Mouse (Mus musculus): ENCODE measurements around the gene Tmem222. TPM values are rescaled to one million over a fixed set of nuclear protein-coding genes. Genes with fewer than 3 reads are reported as not detected.
A peak's percentile ranks its signal among the peaks of the same experiment; 100 is the strongest.

Gene Tmem222
- polyA plus RNA-seq, 1 experiment from 2014 or later, result 82.0 TPM

DNA sequence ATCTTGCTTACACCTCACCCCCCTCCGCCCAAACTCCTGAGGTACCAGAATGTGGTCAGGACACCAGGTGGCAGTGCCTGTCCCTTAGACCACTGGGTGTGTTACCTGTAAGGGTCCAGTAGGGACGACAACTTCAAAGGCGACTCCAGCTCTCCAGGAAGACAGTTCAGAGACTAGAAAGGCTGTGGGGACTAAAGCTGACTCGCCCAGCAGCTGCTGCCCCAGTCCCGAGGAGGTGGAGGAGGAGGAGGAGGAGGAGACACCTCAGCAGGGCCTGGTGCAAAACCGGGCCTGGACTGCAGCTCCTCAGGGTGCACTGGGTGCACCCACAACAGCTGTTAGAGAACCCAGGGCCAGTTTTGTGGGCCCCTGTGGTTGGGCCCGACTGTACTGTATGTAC lies 14.7 kb downstream of the Tmem222 start, which contains the start of gene Sytl1:
Gene Sytl1 (minus strand): TSS at position 232 of the 400 bp plus-strand sequence.
- peaks cover 30% of the 10 kb centered on the region for H3K36me3 ChIP-seq (ENCODE audit: control insufficient read depth, insufficient read depth, low read length)
- H3K27ac ChIP-seq (ENCODE audit: low read depth, low read length), result no peak within 1 kb of the TSS
- no peak within 1 kb of the TSS for H3K4me2 ChIP-seq
- DNase-seq (ENCODE audit: low spot score, missing footprints) (peak; percentile 68), ATAC-seq (ENCODE audit: low FRiP score) (no peak)
- H3K4me1 ChIP-seq (ENCODE audit: control insufficient read depth, insufficient read depth, low read length), result no peaks in the 10 kb centered on the region
- H3K27me3 ChIP-seq (ENCODE audit: control insufficient read depth, insufficient read depth, low read length), result no peaks in the 10 kb centered on the region
- H3K9ac ChIP-seq (ENCODE audit: low read length), result no peak within 1 kb of the TSS
- H3K4me3 ChIP-seq (ENCODE audit: low read depth, low read length), result no peak within 1 kb of the TSS
- WGBS, result 52% methylated on average over 7 of the region's 7 CpGs
- H3K9me3 ChIP-seq (ENCODE audit: control insufficient read depth, low read length), result peaks cover 3% of the 10 kb centered on the region; the same call in 1 of the 2 replicates

DNA sequence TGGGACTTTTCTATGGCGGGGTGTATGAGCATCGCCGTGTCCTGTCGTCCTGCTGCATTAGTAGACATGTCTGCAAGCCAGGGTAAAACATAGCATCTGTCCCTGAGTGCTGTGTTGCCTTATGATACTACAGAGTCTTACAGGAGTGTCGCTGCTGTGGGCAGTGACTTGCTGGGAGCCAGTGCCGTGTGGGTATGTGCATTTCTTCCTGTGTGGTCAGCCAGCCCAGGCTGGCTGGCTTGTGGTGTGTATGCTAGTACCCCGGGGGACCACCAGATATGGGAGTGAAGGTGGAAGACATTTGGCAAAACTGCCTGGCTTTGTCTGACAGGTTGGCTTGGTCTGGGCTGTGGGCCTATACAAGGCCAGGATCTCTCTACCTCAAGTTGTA lies 15.2 kb downstream of the Tmem222 start:
- Histone ChIP-seq H3K4me1 (ENCODE audit: control insufficient read depth, insufficient read depth, low read length) (no peaks in the 10 kb centered on the region), H3K27ac (ENCODE audit: low read depth, low read length) (no peak overlapping the region), H3K9ac (ENCODE audit: low read length) (no peak overlapping the region), H3K4me3 (ENCODE audit: low read depth, low read length) (no peak overlapping the region), H3K4me2 (no peak overlapping the region), H3K27me3 (ENCODE audit: control insufficient read depth, insufficient read depth, low read length) (peaks cover under 1% of the 10 kb centered on the region; the same call in 1 of the 2 replicates), H3K36me3 (ENCODE audit: control insufficient read depth, insufficient read depth, low read length) (peaks cover 26% of the 10 kb centered on the region), H3K9me3 (ENCODE audit: control insufficient read depth, low read length) (peaks cover 3% of the 10 kb centered on the region; the same call in 1 of the 2 replicates)
- ATAC-seq (ENCODE audit: low FRiP score) (no peak), DNase-seq (ENCODE audit: low spot score, missing footprints) (peak; percentile 71)
- WGBS, result 77% methylated on average over 7 of the region's 7 CpGs

DNA sequence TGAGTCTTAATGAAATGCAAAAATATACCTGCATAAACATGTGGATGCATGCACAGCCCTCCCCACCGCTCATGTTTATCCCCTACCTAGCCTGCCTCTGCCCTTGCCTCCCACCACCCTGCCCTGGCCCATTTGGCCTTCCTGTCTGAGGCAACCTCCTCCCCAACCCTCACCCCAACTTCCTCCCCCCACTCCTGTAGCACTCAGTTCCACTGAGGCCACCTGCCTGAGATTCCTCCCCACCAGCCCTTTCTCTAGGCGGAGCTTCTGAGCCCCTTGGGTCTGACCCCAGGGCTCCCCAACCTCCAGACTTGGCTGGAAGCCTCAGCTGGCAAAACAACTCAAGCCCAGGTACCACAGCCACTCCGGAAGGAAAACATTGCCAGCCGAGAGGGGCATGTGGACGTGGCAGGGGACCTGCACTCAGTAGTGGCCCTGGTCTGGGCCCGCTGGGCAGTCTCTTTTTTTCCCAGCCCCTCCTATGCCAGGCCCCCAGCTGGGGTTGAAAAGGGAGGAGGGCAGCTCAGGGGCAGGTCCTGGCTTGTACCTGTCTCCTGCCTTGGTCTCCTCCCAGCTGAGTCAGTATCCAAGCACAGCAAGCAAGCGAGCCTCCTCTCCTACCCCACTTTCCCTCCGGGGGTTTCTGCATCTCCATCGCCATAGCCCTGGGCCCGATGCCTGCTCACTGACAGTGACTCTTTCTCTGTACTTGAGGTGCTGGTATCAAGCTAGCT lies 15.8 kb downstream of the Tmem222 start:
- Histone ChIP-seq H3K4me1 (ENCODE audit: control insufficient read depth, insufficient read depth, low read length) (no peaks in the 10 kb centered on the region), H3K27ac (ENCODE audit: low read depth, low read length) (no peak overlapping the region), H3K27me3 (ENCODE audit: control insufficient read depth, insufficient read depth, low read length) (peaks cover 3% of the 10 kb centered on the region; the same call in 1 of the 2 replicates), H3K4me3 (ENCODE audit: low read depth, low read length) (no peak overlapping the region), H3K9ac (ENCODE audit: low read length) (no peak overlapping the region), H3K36me3 (ENCODE audit: control insufficient read depth, insufficient read depth, low read length) (peaks cover 24% of the 10 kb centered on the region), H3K4me2 (no peak overlapping the region), H3K9me3 (ENCODE audit: control insufficient read depth, low read length) (peaks cover 3% of the 10 kb centered on the region; the same call in 1 of the 2 replicates)
- DNase-seq (ENCODE audit: low spot score, missing footprints) (no peak), ATAC-seq (ENCODE audit: low FRiP score) (no peak)
- WGBS, result 49% methylated on average over 10 of the region's 10 CpGs

DNA sequence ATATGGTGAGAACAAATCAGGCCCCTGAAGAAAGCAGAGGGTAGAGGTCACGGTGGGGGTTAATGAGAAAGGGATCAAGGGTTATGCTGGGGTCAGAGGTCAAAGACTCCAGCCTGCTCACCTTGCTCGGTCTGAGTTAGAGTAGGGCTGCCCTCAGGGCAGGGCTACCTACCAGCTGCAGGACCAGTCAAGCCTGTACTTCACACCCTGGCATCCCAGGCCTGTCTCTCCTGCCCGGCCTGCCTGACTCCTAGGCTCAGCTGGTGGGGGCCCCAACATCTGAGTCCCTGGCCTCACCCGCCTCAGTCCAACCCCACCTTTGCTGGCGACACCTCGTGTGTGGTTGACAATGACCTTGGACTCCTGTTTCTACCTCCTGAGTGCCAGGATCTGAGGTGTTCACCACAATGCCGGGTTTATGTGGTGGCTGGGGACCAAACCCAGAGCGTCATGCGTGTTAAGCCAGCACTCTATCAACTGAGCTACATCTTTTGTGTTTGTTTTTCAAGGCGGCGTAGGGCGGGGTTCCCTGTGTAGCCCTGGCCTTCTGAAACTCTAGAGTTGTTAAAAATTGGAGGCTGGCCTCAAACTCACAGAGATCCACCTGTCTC lies 19.7 kb downstream of the Tmem222 start:
- H3K9ac ChIP-seq (ENCODE audit: low read length), result no peak overlapping the region
- DNase-seq (ENCODE audit: low spot score, missing footprints) (no peak), ATAC-seq (ENCODE audit: low FRiP score) (no peak)
- no peak overlapping the region for H3K4me3 ChIP-seq (ENCODE audit: low read depth, low read length)
- H3K27ac ChIP-seq (ENCODE audit: low read depth, low read length), result no peak overlapping the region
- no peak overlapping the region for H3K4me2 ChIP-seq
- H3K4me1 ChIP-seq (ENCODE audit: control insufficient read depth, insufficient read depth, low read length), result no peaks in the 10 kb centered on the region
- H3K9me3 ChIP-seq (ENCODE audit: control insufficient read depth, low read length), result no peaks in the 10 kb centered on the region
- WGBS, result 81% methylated on average over 12 of the region's 12 CpGs
- H3K27me3 ChIP-seq (ENCODE audit: control insufficient read depth, insufficient read depth, low read length), result peaks cover 10% of the 10 kb centered on the region; the same call in 1 of the 2 replicates
- no peaks in the 10 kb centered on the region for H3K36me3 ChIP-seq (ENCODE audit: control insufficient read depth, insufficient read depth, low read length)

DNA sequence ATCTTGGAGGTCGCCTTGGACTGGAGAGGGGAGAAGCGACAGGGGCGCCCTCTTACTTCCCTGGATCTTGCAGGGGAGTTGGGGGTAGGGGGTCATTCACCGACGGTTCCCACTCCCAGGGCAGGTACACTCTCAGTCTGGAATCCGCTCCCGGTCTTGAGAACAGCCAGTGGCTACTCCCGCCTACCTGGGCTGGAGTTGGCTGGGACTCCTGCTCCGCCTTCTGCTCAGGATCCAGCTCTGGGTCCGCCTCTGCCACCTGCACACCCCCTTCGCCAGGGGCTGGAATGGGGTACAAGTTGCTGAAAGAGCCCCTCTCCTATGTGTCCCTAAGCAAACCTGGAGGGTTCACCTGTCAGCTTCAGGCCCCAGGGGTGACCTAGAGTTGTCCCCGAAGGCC lies 20.4 kb downstream of the Tmem222 start:
- DNase-seq (ENCODE audit: low spot score, missing footprints) (no peak), ATAC-seq (ENCODE audit: low FRiP score) (no peak)
- Histone ChIP-seq H3K27ac (ENCODE audit: low read depth, low read length) (no peak overlapping the region), H3K4me1 (ENCODE audit: control insufficient read depth, insufficient read depth, low read length) (no peaks in the 10 kb centered on the region), H3K4me2 (no peak overlapping the region), H3K9ac (ENCODE audit: low read length) (no peak overlapping the region), H3K4me3 (ENCODE audit: low read depth, low read length) (no peak overlapping the region), H3K36me3 (ENCODE audit: control insufficient read depth, insufficient read depth, low read length) (no peaks in the 10 kb centered on the region), H3K9me3 (ENCODE audit: control insufficient read depth, low read length) (no peaks in the 10 kb centered on the region), H3K27me3 (ENCODE audit: control insufficient read depth, insufficient read depth, low read length) (peaks cover 14% of the 10 kb centered on the region)
- 28% methylated on average over 12 of the region's 12 CpGs for WGBS

DNA sequence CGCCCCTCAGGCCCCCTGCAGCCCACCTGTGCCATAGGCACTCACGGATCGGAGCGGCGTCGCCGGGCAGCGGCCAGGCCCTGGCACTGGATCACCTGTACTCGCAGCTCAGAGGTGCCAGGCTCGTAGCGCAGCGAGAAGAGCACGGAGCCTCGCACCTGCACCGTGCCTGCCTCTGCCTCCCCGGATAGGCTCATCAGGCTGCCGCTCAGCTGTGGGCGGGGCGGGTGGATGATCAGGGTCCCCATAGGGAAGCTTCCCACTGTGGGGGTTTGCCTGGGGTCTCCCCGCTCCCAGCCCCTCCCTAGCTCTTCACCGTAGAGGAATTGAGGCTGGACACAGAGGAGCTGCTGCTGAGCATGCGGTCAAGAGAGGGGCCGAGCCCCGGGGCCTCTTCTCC lies 20.8 kb downstream of the Tmem222 start:
- no peak for DNase-seq (ENCODE audit: low spot score, missing footprints)
- Histone ChIP-seq H3K27me3 (ENCODE audit: control insufficient read depth, insufficient read depth, low read length) (peaks cover 18% of the 10 kb centered on the region), H3K4me2 (no peak overlapping the region), H3K4me1 (ENCODE audit: control insufficient read depth, insufficient read depth, low read length) (no peaks in the 10 kb centered on the region), H3K27ac (ENCODE audit: low read depth, low read length) (no peak overlapping the region), H3K4me3 (ENCODE audit: low read depth, low read length) (no peak overlapping the region), H3K9me3 (ENCODE audit: control insufficient read depth, low read length) (no peaks in the 10 kb centered on the region), H3K36me3 (ENCODE audit: control insufficient read depth, insufficient read depth, low read length) (no peaks in the 10 kb centered on the region), H3K9ac (ENCODE audit: low read length) (no peak overlapping the region)
- WGBS, result 16% methylated on average over 24 of the region's 24 CpGs
- no peak for ATAC-seq (ENCODE audit: low FRiP score)

DNA sequence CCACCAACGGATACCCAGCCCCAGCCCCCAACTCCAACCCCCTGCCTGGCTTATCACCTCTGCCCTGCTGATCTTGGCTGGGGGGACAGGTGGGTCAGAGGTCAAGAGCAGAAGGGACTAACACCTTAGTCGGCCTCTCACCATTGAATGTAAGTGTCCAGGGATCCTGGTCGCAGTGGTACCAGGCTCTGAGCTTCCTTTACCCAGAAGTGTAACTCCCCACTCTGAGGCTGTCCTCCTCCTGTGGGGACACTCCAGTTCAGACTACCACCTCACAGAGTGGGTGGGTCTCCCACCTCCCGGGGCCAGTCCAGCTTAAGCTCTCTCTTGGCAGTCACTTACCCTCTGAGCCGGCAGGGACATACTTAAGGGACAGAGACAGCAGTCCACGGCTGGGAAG lies 22.2 kb downstream of the Tmem222 start:
- peak; percentile 53 for DNase-seq (ENCODE audit: low spot score, missing footprints)
- Histone ChIP-seq H3K4me1 (ENCODE audit: control insufficient read depth, insufficient read depth, low read length) (peaks cover 10% of the 10 kb centered on the region), H3K4me3 (ENCODE audit: low read depth, low read length) (no peak overlapping the region), H3K9me3 (ENCODE audit: control insufficient read depth, low read length) (no peaks in the 10 kb centered on the region), H3K36me3 (ENCODE audit: control insufficient read depth, insufficient read depth, low read length) (no peaks in the 10 kb centered on the region), H3K27me3 (ENCODE audit: control insufficient read depth, insufficient read depth, low read length) (peaks cover 32% of the 10 kb centered on the region), H3K27ac (ENCODE audit: low read depth, low read length) (no peak overlapping the region), H3K4me2 (no peak overlapping the region), H3K9ac (ENCODE audit: low read length) (no peak overlapping the region)
- 59% methylated on average over 6 of the region's 6 CpGs for WGBS
- ATAC-seq (ENCODE audit: low FRiP score), result no peak

DNA sequence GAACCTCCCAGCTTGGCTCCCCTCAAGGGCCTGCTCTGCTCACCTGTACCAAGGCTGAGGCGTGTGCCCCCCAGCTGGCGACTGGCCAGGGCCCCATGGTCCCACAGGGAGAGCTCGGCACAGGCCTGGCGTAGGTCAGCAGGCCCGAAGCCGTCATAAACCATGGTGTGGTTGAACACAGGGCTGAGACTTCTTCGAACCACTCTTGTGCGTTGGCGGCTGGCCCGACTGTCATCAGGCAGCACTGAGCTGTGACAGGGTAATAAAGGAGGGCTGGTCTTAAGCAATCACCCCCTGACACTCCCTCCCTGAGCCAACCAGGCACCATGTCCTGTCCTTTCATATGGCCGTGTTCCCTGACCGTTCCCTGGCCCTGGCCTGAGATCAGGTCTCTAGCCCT lies 24.2 kb downstream of the Tmem222 start:
- WGBS, result 83% methylated on average over 12 of the region's 12 CpGs
- peaks cover 43% of the 10 kb centered on the region for H3K27me3 ChIP-seq (ENCODE audit: control insufficient read depth, insufficient read depth, low read length)
- H3K4me1 ChIP-seq (ENCODE audit: control insufficient read depth, insufficient read depth, low read length), result peaks cover 10% of the 10 kb centered on the region
- DNase-seq (ENCODE audit: low spot score, missing footprints) (peak; percentile 80), ATAC-seq (ENCODE audit: low FRiP score) (no peak)
- H3K9ac ChIP-seq (ENCODE audit: low read length), result no peak overlapping the region
- no peak overlapping the region for H3K4me2 ChIP-seq
- H3K36me3 ChIP-seq (ENCODE audit: control insufficient read depth, insufficient read depth, low read length), result no peaks in the 10 kb centered on the region
- no peak overlapping the region for H3K4me3 ChIP-seq (ENCODE audit: low read depth, low read length)
- no peaks in the 10 kb centered on the region for H3K9me3 ChIP-seq (ENCODE audit: control insufficient read depth, low read length)
- H3K27ac ChIP-seq (ENCODE audit: low read depth, low read length), result no peak overlapping the region

DNA sequence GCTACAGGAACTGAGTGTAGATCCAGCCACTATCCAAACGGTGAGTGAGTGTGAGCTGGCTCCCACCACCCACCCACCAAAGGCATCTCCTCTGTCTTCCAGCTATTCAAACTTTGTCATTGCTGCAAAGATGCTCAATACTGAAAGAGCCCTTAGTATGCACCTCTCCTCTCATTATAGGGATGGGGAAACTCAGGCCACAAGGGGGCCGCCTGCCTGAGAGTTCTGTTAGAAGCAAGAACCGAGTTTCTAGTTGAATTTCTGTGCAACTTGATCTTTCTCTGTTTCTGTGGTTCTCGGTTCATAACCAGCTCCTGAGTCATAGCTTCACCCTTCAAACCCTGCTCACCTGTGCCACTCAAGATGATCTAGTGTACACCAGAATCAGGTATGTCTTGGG lies 25.5 kb downstream of the Tmem222 start:
- peaks cover 10% of the 10 kb centered on the region for H3K4me1 ChIP-seq (ENCODE audit: control insufficient read depth, insufficient read depth, low read length)
- H3K4me3 ChIP-seq (ENCODE audit: low read depth, low read length), result no peak overlapping the region
- no peak overlapping the region for H3K9ac ChIP-seq (ENCODE audit: low read length)
- peaks cover 51% of the 10 kb centered on the region for H3K27me3 ChIP-seq (ENCODE audit: control insufficient read depth, insufficient read depth, low read length)
- H3K27ac ChIP-seq (ENCODE audit: low read depth, low read length), result no peak overlapping the region
- no peaks in the 10 kb centered on the region for H3K36me3 ChIP-seq (ENCODE audit: control insufficient read depth, insufficient read depth, low read length)
- ATAC-seq (ENCODE audit: low FRiP score), result no peak
- no peak overlapping the region for H3K4me2 ChIP-seq
- no peaks in the 10 kb centered on the region for H3K9me3 ChIP-seq (ENCODE audit: control insufficient read depth, low read length)
- no peak for DNase-seq (ENCODE audit: low spot score, missing footprints)
- 32% methylated on average over 4 of the region's 4 CpGs for WGBS

Measured in midbrain, embryonic 11.5 days (tissue).